Mouse (Mus musculus) CH12.LX (cell line): ENCODE results near the gene Slitrk1. TPM values are rescaled to one million over a fixed set of nuclear protein-coding genes. Genes with fewer than 3 reads are reported as not detected.

Experiments used
- DNase-seq: peaks from one replicate; pipeline ENCODE4 v3.0.0-alpha.2; 2013; ENCODE audit errors: extremely low read depth
- H3K27ac ChIP-seq: 2 replicates; pipeline ENCODE4 v1.5.1; 2012; ENCODE audit warnings: low read depth, mild to moderate bottlenecking, control low read depth, moderate library complexity; ENCODE audit not compliant: insufficient read depth
- H3K27me3 ChIP-seq: replicated peaks from 2 replicates; pipeline ENCODE3; 2012; ENCODE audit warnings: inconsistent platforms
- H3K36me3 ChIP-seq, 2 experiments: replicated peaks in 1 of 2; 2 replicates each; pipeline versions ENCODE3 to v1.6.1; 2012; ENCODE audit warnings: inconsistent platforms in 1 of 2, low read length in 1 of 2, mild to moderate bottlenecking in 1 of 2, mixed read lengths in 1 of 2, moderate library complexity in 1 of 2; ENCODE audit not compliant: control insufficient read depth in 1 of 2, insufficient read depth in 1 of 2
- H3K4me1 ChIP-seq, 2 experiments: 2 replicates each; pipeline ENCODE4 v1.6.1; 2012; ENCODE audit warnings: inconsistent platforms in 1 of 2, moderate library complexity in 1 of 2; ENCODE audit not compliant: insufficient read depth in 2 of 2, control insufficient read depth in 1 of 2
- H3K4me2 ChIP-seq: 2 replicates; pipeline ENCODE4 v1.6.1; 2012; ENCODE audit warnings: low read depth, mild to moderate bottlenecking, control low read depth; ENCODE audit not compliant: poor library complexity, insufficient read depth, severe bottlenecking
- H3K4me3 ChIP-seq, 3 experiments: fragments of 150-350 bp in 1 of 3; sonication (generic) in 1 of 3; replicated peaks in 1 of 3; 2 replicates each; pipeline versions ENCODE3 to v1.5.1; 2011 to 2012; ENCODE audit warnings: low read depth in 2 of 3, low read length in 2 of 3, mild to moderate bottlenecking in 2 of 3, moderate library complexity in 2 of 3, control low read depth in 1 of 3, improper control_type of control experiment in 1 of 3, inconsistent platforms in 1 of 3, mixed read lengths in 1 of 3; ENCODE audit not compliant: poor library complexity in 1 of 3
- H3K79me2 ChIP-seq: replicated peaks from 2 replicates; pipeline ENCODE4 v1.6.1; 2012; ENCODE audit warnings: mild to moderate bottlenecking, moderate library complexity; ENCODE audit not compliant: control insufficient read depth, poor library complexity, insufficient read depth, severe bottlenecking; ENCODE audit errors: extremely low read depth
- H3K9ac ChIP-seq: 2 replicates; pipeline ENCODE4 v1.6.1; 2012; ENCODE audit warnings: low read depth, mild to moderate bottlenecking, control low read depth, moderate library complexity; ENCODE audit not compliant: insufficient read depth
- H3K9me3 ChIP-seq: replicated peaks from 2 replicates; pipeline ENCODE3; 2012; ENCODE audit warnings: low read length, inconsistent platforms, mixed read lengths
- BHLHE40 ChIP-seq: IDR thresholded peaks from 2 replicates; pipeline ENCODE4 v1.6.1; 2011; ENCODE audit warnings: mild to moderate bottlenecking, low read depth, low read length, improper control_type of control experiment
- CHD1 ChIP-seq: IDR thresholded peaks from 2 replicates; pipeline ENCODE4 v1.6.1; 2012; ENCODE audit warnings: low read depth, low read length, improper control_type of control experiment, inconsistent platforms
- CHD2 ChIP-seq: IDR thresholded peaks from 2 replicates; pipeline ENCODE4 v1.6.1; 2011; ENCODE audit warnings: low read length, improper control_type of control experiment
- CTCF ChIP-seq, 2 experiments: IDR thresholded peaks in 1 of 2; conservative IDR thresholded peaks in 1 of 2; 2 replicates each; pipeline ENCODE4 v1.5.1; 2011 to 2012; ENCODE audit warnings: low read depth in 2 of 2, low read length in 2 of 2, improper control_type of control experiment in 1 of 2, inconsistent platforms in 1 of 2, mild to moderate bottlenecking in 1 of 2, moderate library complexity in 1 of 2
- E2F4 ChIP-seq: IDR thresholded peaks from 2 replicates; pipeline ENCODE4 v1.6.1; 2011; ENCODE audit warnings: low read depth, low read length, improper control_type of control experiment; ENCODE audit not compliant: insufficient replicate concordance
- ELF1 ChIP-seq: IDR thresholded peaks from 2 replicates; pipeline ENCODE4 v1.6.1; 2014; ENCODE audit warnings: low read depth, mild to moderate bottlenecking, inconsistent platforms, low read length, improper control_type of control experiment
- EP300 ChIP-seq: IDR thresholded peaks from 2 replicates; pipeline ENCODE4 v1.6.1; 2011; ENCODE audit warnings: low read length, improper control_type of control experiment
- ETS1 ChIP-seq: conservative IDR thresholded peaks from 2 replicates; pipeline ENCODE4 v1.6.1; 2012; ENCODE audit warnings: low read depth, mild to moderate bottlenecking, inconsistent platforms, low read length, improper control_type of control experiment, moderate library complexity
- GABPA ChIP-seq: IDR thresholded peaks from 2 replicates; pipeline ENCODE4 v1.6.1; 2012; ENCODE audit warnings: low read depth, low read length, improper control_type of control experiment, inconsistent platforms; ENCODE audit not compliant: insufficient replicate concordance
- IRF4 ChIP-seq: IDR thresholded peaks from 2 replicates; pipeline ENCODE4 v1.6.1; 2014; ENCODE audit warnings: low read depth, mild to moderate bottlenecking, inconsistent platforms, low read length, improper control_type of control experiment
- JUN ChIP-seq: IDR thresholded peaks from 2 replicates; pipeline ENCODE4 v1.6.1; 2011; ENCODE audit warnings: low read depth, mild to moderate bottlenecking, low read length, improper control_type of control experiment, moderate library complexity; ENCODE audit not compliant: insufficient read depth
- KAT2A ChIP-seq: IDR thresholded peaks from 2 replicates; pipeline ENCODE4 v1.6.1; 2012; ENCODE audit warnings: low read length, improper control_type of control experiment, inconsistent platforms; ENCODE audit not compliant: insufficient replicate concordance
- MAFK ChIP-seq: IDR thresholded peaks from 2 replicates; pipeline ENCODE4 v1.6.1; 2011; ENCODE audit warnings: low read length, improper control_type of control experiment; ENCODE audit not compliant: insufficient replicate concordance
- MAX ChIP-seq: IDR thresholded peaks from 2 replicates; pipeline ENCODE4 v1.6.1; 2011; ENCODE audit warnings: low read length, improper control_type of control experiment
- MEF2A ChIP-seq: IDR thresholded peaks from 2 replicates; pipeline ENCODE4 v1.6.1; 2014; ENCODE audit warnings: low read depth, mild to moderate bottlenecking, inconsistent platforms, low read length, improper control_type of control experiment, borderline replicate concordance
- MXI1 ChIP-seq: IDR thresholded peaks from 2 replicates; pipeline ENCODE4 v1.6.1; 2011; ENCODE audit warnings: mild to moderate bottlenecking, low read depth, low read length, improper control_type of control experiment
- NELFE ChIP-seq: IDR thresholded peaks from 2 replicates; pipeline ENCODE4 v1.6.1; 2011; ENCODE audit warnings: low read depth, low read length, improper control_type of control experiment
- POLR2AphosphoS2 ChIP-seq: IDR thresholded peaks from 2 replicates; pipeline ENCODE4 v1.6.1; 2011; ENCODE audit warnings: low read depth, low read length, improper control_type of control experiment
- SIN3A ChIP-seq: IDR thresholded peaks from 2 replicates; pipeline ENCODE4 v1.6.1; 2012; ENCODE audit warnings: low read length, improper control_type of control experiment, inconsistent platforms
- TCF12 ChIP-seq: IDR thresholded peaks from 2 replicates; pipeline ENCODE4 v1.6.1; 2014; ENCODE audit warnings: low read depth, mild to moderate bottlenecking, inconsistent platforms, low read length, improper control_type of control experiment
- UBTF ChIP-seq: IDR thresholded peaks from 2 replicates; pipeline ENCODE4 v1.6.1; 2012; ENCODE audit warnings: low read depth, mild to moderate bottlenecking, inconsistent platforms, low read length, improper control_type of control experiment, moderate library complexity
- USF1 ChIP-seq: IDR thresholded peaks from 2 replicates; pipeline ENCODE4 v1.6.1; 2014; ENCODE audit warnings: low read depth, mild to moderate bottlenecking, inconsistent platforms, low read length, improper control_type of control experiment
- ZMIZ1 ChIP-seq: IDR thresholded peaks from 2 replicates; pipeline ENCODE4 v1.6.1; 2012; ENCODE audit warnings: low read depth, mild to moderate bottlenecking, inconsistent platforms, low read length, improper control_type of control experiment
- ZNF384 ChIP-seq: IDR thresholded peaks from 2 replicates; pipeline ENCODE4 v1.6.1; 2012; ENCODE audit warnings: low read depth, low read length, improper control_type of control experiment, inconsistent platforms
- dilution Hi-C: fragments of 300-500 bp; cut with MboI; formaldehyde crosslinking; loops from 2 replicates; pipeline ENCODE4 v1.14.3; 2020; ENCODE audit warnings: low sequenced_read_pairs; ENCODE audit not compliant: extremely low pct_unique_long_range_greater_than_20kb, extremely low pct_ligation_motif_present
- in situ Hi-C: fragments of 300-500 bp; cut with MboI; formaldehyde crosslinking; loops from 3 replicates; pipeline ENCODE4 v1.14.3; 2019; ENCODE audit warnings: low sequenced_read_pairs, low pct_ligation_motif_present, low pct_unique_long_range_greater_than_20kb, mixed read lengths
- polyA plus RNA-seq: library from polyadenylated mRNA; unstranded; fragments of >175 nt; gene quantifications from 2 replicates; pipeline ENCODE4 v1.2.1, GENCODE M21; 2012; ENCODE audit warnings: low read depth; ENCODE audit not compliant: insufficient read length
- total RNA-seq, 2 experiments: library from RNA; depleted of rRNA; stranded (reverse); fragments of 300-350 nt in 1 of 2; fragments of >200 nt in 1 of 2; gene quantifications; 2 replicates each; pipeline ENCODE4 v1.2.3; 2012 to 2014

Slitrk1 gene
- total and polyA plus RNA-seq, 3 experiments: not detected

- DNase-seq: no peak
- no peak for TF ChIP-seq IRF4
- no peak for TF ChIP-seq JUN
- TF ChIP-seq ZNF384: no peak
- TF ChIP-seq ZMIZ1: no peak
- TF ChIP-seq NELFE: no peak
- no peak for TF ChIP-seq MAFK
- no peak for TF ChIP-seq SIN3A
- TF ChIP-seq ELF1: no peak
- no peak for TF ChIP-seq MAX
- TF ChIP-seq BHLHE40: no peak
- no peak for TF ChIP-seq CHD2
- TF ChIP-seq POLR2AphosphoS2: no peak
- no peak for TF ChIP-seq KAT2A
- no peak for TF ChIP-seq MEF2A
- TF ChIP-seq EP300: no peak
- no peak for TF ChIP-seq UBTF
- no peak for TF ChIP-seq CHD1
- TF ChIP-seq MXI1: no peak
- no peak for TF ChIP-seq ETS1
- H3K9me3 ChIP-seq: peaks cover 44% of the 10 kb centered on the region
- no peaks in the 10 kb centered on the region for H3K36me3 ChIP-seq
- H3K27ac ChIP-seq: no peak overlapping the region
- H3K27me3 ChIP-seq: no peaks in the 10 kb centered on the region
- dilution Hi-C loops (no loop called here), in situ Hi-C loops (no loop called here)
- no peaks in the 10 kb centered on the region for H3K79me2 ChIP-seq
- H3K9ac ChIP-seq: no peak overlapping the region
- no peaks in the 10 kb centered on the region for H3K4me1 ChIP-seq
- H3K4me2 ChIP-seq: no peak overlapping the region
- H3K4me3 ChIP-seq: no peak overlapping the region
Measured at GRCm38 (mm10) chr14:108912876-108913490, 975 bp downstream of the Slitrk1 start.

- Histone ChIP-seq H3K4me1 (no peaks in the 10 kb centered on the region), H3K79me2 (no peaks in the 10 kb centered on the region), H3K9me3 (peaks cover 40% of the 10 kb centered on the region), H3K27ac (no peak overlapping the region), H3K36me3 (no peaks in the 10 kb centered on the region), H3K4me2 (no peak overlapping the region), H3K4me3 (no peak overlapping the region), H3K9ac (no peak overlapping the region), H3K27me3 (no peaks in the 10 kb centered on the region)
- TF ChIP-seq TCF12 (no peak), CHD1 (no peak), E2F4 (no peak), CTCF (conservative IDR thresholded peaks at IDR 0.05 in 1 of 2, IDR thresholded peaks at IDR 0.05 in 1 of 2; ENCODE audit: low read depth in 2 of 2, low read length in 2 of 2) (no peak), NELFE (no peak), USF1 (no peak), GABPA (no peak), POLR2AphosphoS2 (no peak), MAFK (no peak), MAX (no peak), BHLHE40 (no peak)
- dilution Hi-C loops (no loop called here), in situ Hi-C loops (no loop called here)
- no peak for DNase-seq
Measured at GRCm38 (mm10) chr14:108912021-108912875, 1.7 kb downstream of the Slitrk1 start.
